In genomic region chr14:26316246-26316730, GRCm38 (mm10) we compare ENCODE assay signal across 21 mouse cellular contexts. TPM values are rescaled to one million over a fixed set of nuclear protein-coding genes. Genes with fewer than 3 reads are reported as not detected.
"Had no signal": no experiment of that assay in that cellular context is flagged by ENCODE, and none has a peak within 500 bp of the region (broad histone marks: within the 10 kb centered on the region; RNA-seq: fewer than 3 reads in every experiment).

No protein-coding gene starts in this region.

- H3K27ac ChIP-seq: kidney, embryonic 15.5 days; left cerebral cortex, adult 2 months; liver, embryonic 14.5 days; lung, embryonic 15.5 days; macrophage; midbrain, embryonic 12.5 days; midbrain, embryonic 15.5 days; neural tube, embryonic 12.5 days; neural tube, embryonic 15.5 days; stomach, embryonic 15.5 days had no signal

- DNase-seq: kidney, adult 8-10 months; kidney, postnatal 10 days; kidney, postnatal 36 days; layer of hippocampus, postnatal 36 days; liver, postnatal 0 days; right cerebral cortex, adult 18-20 months; right cerebral cortex, postnatal 14 days; spleen, adult 18-20 months; thymus, postnatal 25 days had no signal

- H3K9me3 ChIP-seq: kidney, embryonic 15.5 days; lung, embryonic 15.5 days; midbrain, embryonic 12.5 days; midbrain, embryonic 15.5 days; neural tube, embryonic 12.5 days; neural tube, embryonic 15.5 days; stomach, embryonic 15.5 days had no signal

- H3K4me1 ChIP-seq: kidney, embryonic 15.5 days; lung, embryonic 15.5 days; midbrain, embryonic 12.5 days; midbrain, embryonic 15.5 days; neural tube, embryonic 12.5 days; neural tube, embryonic 15.5 days; stomach, embryonic 15.5 days had no signal

- H3K27me3 ChIP-seq: kidney, embryonic 15.5 days; lung, embryonic 15.5 days; midbrain, embryonic 12.5 days; midbrain, embryonic 15.5 days; neural tube, embryonic 12.5 days; neural tube, embryonic 15.5 days; stomach, embryonic 15.5 days had no signal

- H3K9ac ChIP-seq: kidney, embryonic 15.5 days; liver, embryonic 14.5 days; liver, postnatal 0 days; lung, embryonic 15.5 days; midbrain, embryonic 12.5 days; midbrain, embryonic 15.5 days; neural tube, embryonic 12.5 days; neural tube, embryonic 15.5 days; stomach, embryonic 15.5 days had no signal

- H3K4me3 ChIP-seq: kidney, embryonic 15.5 days; left cerebral cortex, adult 2 months; lung, embryonic 15.5 days; midbrain, embryonic 12.5 days; midbrain, embryonic 15.5 days; neural tube, embryonic 12.5 days; neural tube, embryonic 15.5 days; stomach, embryonic 15.5 days had no signal

- ATAC-seq: liver, postnatal 0 days; midbrain, embryonic 15.5 days had no signal

- H3K4me2 ChIP-seq: kidney, embryonic 15.5 days; liver, embryonic 11.5 days; lung, embryonic 15.5 days; midbrain, embryonic 12.5 days; midbrain, embryonic 15.5 days; neural tube, embryonic 12.5 days; neural tube, embryonic 15.5 days; stomach, embryonic 15.5 days had no signal

- H3K36me3 ChIP-seq: kidney, embryonic 15.5 days; lung, embryonic 15.5 days; midbrain, embryonic 12.5 days; midbrain, embryonic 15.5 days; neural tube, embryonic 12.5 days; neural tube, embryonic 15.5 days; stomach, embryonic 15.5 days had no signal

RNA-seq across cellular contexts. Expression of gene Duxbl3, which starts 58.5 kb away (rescaled TPM):
- total RNA-seq: megakaryocyte, adult 5-6 weeks had no signal
- polyA plus RNA-seq: liver, embryonic 14.5 days; liver, postnatal 0 days; macrophage had no signal
